Mouse (Mus musculus) megakaryocyte-erythroid progenitor cell, adult 5 weeks (primary cell): ENCODE data around the gene Isl1. TPM values are rescaled to one million over a fixed set of nuclear protein-coding genes. Genes with fewer than 3 reads are reported as not detected.

Source experiments
- polyA plus RNA-seq: library from polyadenylated mRNA; stranded (reverse); fragments of >175 nt; gene quantifications from 2 replicates; pipeline ENCODE4 v1.2.3, GENCODE M21; 2012

Isl1 gene
- polyA plus RNA-seq, result 0.06 TPM in 1 of 2 replicates, not detected in the other

GRCm38 (mm10) chr13:116309584-116310462 is at the start of gene Isl1:
TSS of gene Isl1 (minus strand) at chr13:116309689.

